ENCODE assay signal across 20 mouse cellular contexts in the genomic region with DNA sequence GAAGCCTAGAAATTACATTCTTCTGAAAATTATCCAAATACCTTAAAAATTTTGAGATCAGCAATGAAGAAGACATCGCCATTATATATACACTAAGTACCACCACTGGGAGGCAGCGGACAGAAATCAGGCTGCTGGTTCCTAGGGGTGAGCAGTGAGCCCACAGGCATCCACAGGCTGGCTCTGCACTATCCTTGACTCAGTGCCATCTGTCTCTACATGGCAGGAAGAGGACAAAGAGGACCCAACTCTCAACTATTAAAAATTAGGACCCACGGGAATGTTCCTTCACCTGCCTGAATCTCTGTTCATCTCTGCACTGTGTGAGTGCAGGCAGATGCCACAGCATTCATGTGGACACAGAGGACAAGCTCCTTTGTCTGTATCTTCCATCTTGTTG.
DNase-seq lines count a peak whose midpoint lies in the region; ATAC-seq and TF ChIP-seq lines count a peak whose summit lies in the region.
"Had no signal": no experiment of that assay in that cellular context is flagged by ENCODE, and none has a peak within 500 bp of the region (broad histone marks: within the 10 kb centered on the region; RNA-seq: fewer than 3 reads in every experiment).

No protein-coding gene starts in this region.

- no peak for TF ChIP-seq EP300 in CH12.LX (IDR thresholded peaks at IDR 0.05; ENCODE audit: low read length)

- WGBS in forebrain, embryonic 15.5 days, result 91% methylated on average over 3 of the region's 3 CpGs
- 90% methylated on average over 3 of the region's 3 CpGs for WGBS in forebrain, embryonic 10.5 days
- 90% methylated on average over 3 of the region's 3 CpGs for WGBS in hindbrain, embryonic 16.5 days
- 93% methylated on average over 3 of the region's 3 CpGs for WGBS in hindbrain, embryonic 10.5 days

- no peaks in the 10 kb centered on the region for H3K9me3 ChIP-seq in forebrain, embryonic 15.5 days
- H3K9me3 ChIP-seq in forebrain, embryonic 10.5 days, result no peaks in the 10 kb centered on the region
- H3K9me3 ChIP-seq in hindbrain, embryonic 16.5 days (ENCODE audit: control insufficient read depth, low read length), result no peaks in the 10 kb centered on the region
- H3K9me3 ChIP-seq in hindbrain, embryonic 10.5 days, result no peaks in the 10 kb centered on the region
- H3K9me3 ChIP-seq in CH12.LX (replicated peaks; ENCODE audit: low read length), result peaks cover 8% of the 10 kb centered on the region
- H3K9me3 ChIP-seq: heart, embryonic 10.5 days; heart, embryonic 13.5 days had no signal

- peak; percentile 21 for TF ChIP-seq RAD21 in CH12.LX (IDR thresholded peaks at IDR 0.05; ENCODE audit: low read depth, low read length)

- H3K4me3 ChIP-seq in forebrain, embryonic 15.5 days, result no peak overlapping the region
- H3K4me3 ChIP-seq in forebrain, embryonic 10.5 days, result no peak overlapping the region
- no peak overlapping the region for H3K4me3 ChIP-seq in hindbrain, embryonic 16.5 days (ENCODE audit: low read length)
- no peak overlapping the region for H3K4me3 ChIP-seq in hindbrain, embryonic 10.5 days
- no peak overlapping the region for H3K4me3 ChIP-seq in CH12.LX (replicated peaks in 1 of 3; ENCODE audit: low read depth in 2 of 3, low read length in 2 of 3, poor library complexity in 1 of 3)
- H3K4me3 ChIP-seq: heart, adult 2 months; heart, embryonic 10.5 days; heart, embryonic 13.5 days; hindbrain, embryonic 13.5 days had no signal

- no peaks in the 10 kb centered on the region for H3K36me3 ChIP-seq in forebrain, embryonic 15.5 days
- H3K36me3 ChIP-seq in forebrain, embryonic 10.5 days (replicated peaks), result no peaks in the 10 kb centered on the region
- H3K36me3 ChIP-seq in hindbrain, embryonic 16.5 days (ENCODE audit: control insufficient read depth, insufficient read depth, low read length), result no peaks in the 10 kb centered on the region
- H3K36me3 ChIP-seq in hindbrain, embryonic 10.5 days, result no peaks in the 10 kb centered on the region
- peaks cover 7 to 13% of the 10 kb centered on the region in 2 experiments for H3K36me3 ChIP-seq in CH12.LX (replicated peaks in 1 of 2; ENCODE audit: control insufficient read depth in 1 of 2, insufficient read depth in 1 of 2, low read length in 1 of 2)
- H3K36me3 ChIP-seq: heart, embryonic 10.5 days; heart, embryonic 13.5 days; hindbrain, embryonic 13.5 days had no signal

- H3K27ac ChIP-seq in forebrain, embryonic 15.5 days (replicated peaks), result peak overlapping the region; percentile 70; the same call in 1 of the 2 replicates
- no peak overlapping the region for H3K27ac ChIP-seq in forebrain, embryonic 10.5 days
- H3K27ac ChIP-seq in hindbrain, embryonic 16.5 days (ENCODE audit: low read depth, low read length), result peak overlapping the region; percentile 24
- no peak overlapping the region for H3K27ac ChIP-seq in hindbrain, embryonic 10.5 days
- no peak overlapping the region for H3K27ac ChIP-seq in CH12.LX (ENCODE audit: insufficient read depth, low read depth)
- H3K27ac ChIP-seq: heart, adult 2 months; heart, embryonic 10.5 days; heart, embryonic 13.5 days; hindbrain, embryonic 13.5 days had no signal

- peaks cover 21% of the 10 kb centered on the region for H3K4me1 ChIP-seq in forebrain, embryonic 15.5 days
- H3K4me1 ChIP-seq in forebrain, embryonic 10.5 days, result no peaks in the 10 kb centered on the region; the same call in 1 of the 2 replicates
- peaks cover 3% of the 10 kb centered on the region for H3K4me1 ChIP-seq in hindbrain, embryonic 16.5 days (ENCODE audit: control insufficient read depth, insufficient read depth, low read depth, low read length)
- 0 out of 2 replicates have a peak, but pooled peaks cover 6% of the 10 kb centered on the region for H3K4me1 ChIP-seq in hindbrain, embryonic 10.5 days (replicated peaks)
- peaks cover 3 to 12% of the 10 kb centered on the region in 2 experiments for H3K4me1 ChIP-seq in CH12.LX (ENCODE audit: control insufficient read depth in 1 of 2, insufficient read depth in 2 of 2)
- H3K4me1 ChIP-seq: hindbrain, embryonic 13.5 days had no signal

- no peak overlapping the region for H3K9ac ChIP-seq in forebrain, embryonic 15.5 days (replicated peaks)
- no peak overlapping the region for H3K9ac ChIP-seq in hindbrain, embryonic 16.5 days (ENCODE audit: low read depth, low read length)
- no peak overlapping the region for H3K9ac ChIP-seq in CH12.LX (ENCODE audit: insufficient read depth, low read depth)
- H3K9ac ChIP-seq: heart, embryonic 13.5 days; hindbrain, embryonic 13.5 days had no signal

- H3K27me3 ChIP-seq in forebrain, embryonic 15.5 days, result no peaks in the 10 kb centered on the region
- no peaks in the 10 kb centered on the region for H3K27me3 ChIP-seq in forebrain, embryonic 10.5 days (ENCODE audit: poor library complexity, severe bottlenecking)
- no peaks in the 10 kb centered on the region for H3K27me3 ChIP-seq in hindbrain, embryonic 16.5 days (replicated peaks; ENCODE audit: control insufficient read depth, insufficient read depth, low read length)
- H3K27me3 ChIP-seq in hindbrain, embryonic 10.5 days (ENCODE audit: insufficient read depth, poor library complexity, severe bottlenecking), result no peaks in the 10 kb centered on the region
- H3K27me3 ChIP-seq in CH12.LX (replicated peaks), result no peaks in the 10 kb centered on the region
- H3K27me3 ChIP-seq: heart, embryonic 13.5 days; hindbrain, embryonic 13.5 days had no signal

- DNase-seq in cerebellum, adult 9-11 months, result peak; percentile 31
- no peak for DNase-seq in forebrain, embryonic 10.5 days (ENCODE audit: extremely low spot score, low spot score)
- DNase-seq in hindbrain, embryonic 10.5 days (ENCODE audit: low spot score), result no peak
- DNase-seq in CH12.LX (ENCODE audit: extremely low read depth), result no peak
- DNase-seq: adrenal gland, adult 2 months; adrenal gland, postnatal 14 days; B cell, adult 2 months; gastrocnemius, postnatal 10 days; gastrocnemius, postnatal 36 days; heart, adult 2 months; heart, postnatal 14 days; heart, postnatal 4 days; kidney, adult 2 months had no signal

- ATAC-seq in cerebellum, adult (ENCODE audit: insufficient number of reproducible peaks, low FRiP score, low TSS enrichment), result no peak
- 0 out of 2 replicates have a peak, but pooled peaks have one; percentile 18 for ATAC-seq in forebrain, embryonic 15.5 days (replicated peaks)
- ATAC-seq in hindbrain, embryonic 16.5 days, result no peak
- ATAC-seq: intestine, postnatal 0 days had no signal

- TF ChIP-seq POLR2A in CH12.LX (IDR thresholded peaks at IDR 0.05; ENCODE audit: low read depth, low read length), result no peak

- TF ChIP-seq CTCF in CH12.LX (conservative IDR thresholded peaks at IDR 0.05 in 1 of 2, IDR thresholded peaks at IDR 0.05 in 1 of 2; ENCODE audit: low read depth in 2 of 2, low read length in 2 of 2), result peak in 1 of 2 experiments; percentile 36; a peak in 2 of 4 replicates

- dilution Hi-C loops in CH12.LX (cut with MboI; ENCODE audit: extremely low pct_ligation_motif_present, extremely low pct_unique_long_range_greater_than_20kb, low sequenced_read_pairs), result no loop called here

- H3K4me2 ChIP-seq in forebrain, embryonic 15.5 days (replicated peaks), result no peak overlapping the region
- H3K4me2 ChIP-seq in hindbrain, embryonic 16.5 days (ENCODE audit: low read length), result no peak overlapping the region
- no peak overlapping the region for H3K4me2 ChIP-seq in CH12.LX (ENCODE audit: insufficient read depth, low read depth, poor library complexity, severe bottlenecking)
- H3K4me2 ChIP-seq: heart, embryonic 13.5 days; hindbrain, embryonic 13.5 days had no signal

- peaks cover 6% of the 10 kb centered on the region; the same call in 1 of the 2 replicates for H3K79me2 ChIP-seq in CH12.LX (replicated peaks; ENCODE audit: control insufficient read depth, extremely low read depth, insufficient read depth, poor library complexity, severe bottlenecking)

- in situ Hi-C loops in CH12.LX (cut with MboI; ENCODE audit: low pct_ligation_motif_present, low pct_unique_long_range_greater_than_20kb, low sequenced_read_pairs), result no loop called here

TF ChIP-seq in CH12.LX, 34 proteins besides CTCF, POLR2A, EP300 and RAD21:
- no peak for TF ChIP-seq MAFK (IDR thresholded peaks at IDR 0.05; ENCODE audit: insufficient replicate concordance, low read length)
- TF ChIP-seq SMC3 (IDR thresholded peaks at IDR 0.05; ENCODE audit: low read depth, low read length), result peak; percentile 41
- no peak for TF ChIP-seq TCF12 (IDR thresholded peaks at IDR 0.05; ENCODE audit: low read depth, low read length)
- no peak for TF ChIP-seq ZKSCAN1 (IDR thresholded peaks at IDR 0.05; ENCODE audit: borderline replicate concordance, low read depth, low read length)
- no peak for TF ChIP-seq ETS1 (conservative IDR thresholded peaks at IDR 0.05; ENCODE audit: low read depth, low read length)

Comparison
In these comparisons a context has a peak if more than half of its experiments do, and no peak if none do; other contexts are left out.
1. H3K27ac ChIP-seq: peak in forebrain, embryonic 15.5 days (single experiment) and hindbrain, embryonic 16.5 days (single experiment); none in forebrain, embryonic 10.5 days (single experiment), hindbrain, embryonic 10.5 days (single experiment) and CH12.LX (single experiment).